Mouse (Mus musculus) spleen, adult 18-20 months (tissue): Measurements from ENCODE around the gene Olfr1048.
"Not testable (repeated sequence)": the region's sequence is repeated elsewhere in the genome, so short reads cannot be mapped to it uniquely, and the experiment has no call there.

Experiments used
- DNase-seq, 2 experiments: peaks; one replicate each; pipeline ENCODE4 v3.0.0; 2022; ENCODE audit warnings: mixed read lengths in 2 of 2

Olfr1048 gene

DNA sequence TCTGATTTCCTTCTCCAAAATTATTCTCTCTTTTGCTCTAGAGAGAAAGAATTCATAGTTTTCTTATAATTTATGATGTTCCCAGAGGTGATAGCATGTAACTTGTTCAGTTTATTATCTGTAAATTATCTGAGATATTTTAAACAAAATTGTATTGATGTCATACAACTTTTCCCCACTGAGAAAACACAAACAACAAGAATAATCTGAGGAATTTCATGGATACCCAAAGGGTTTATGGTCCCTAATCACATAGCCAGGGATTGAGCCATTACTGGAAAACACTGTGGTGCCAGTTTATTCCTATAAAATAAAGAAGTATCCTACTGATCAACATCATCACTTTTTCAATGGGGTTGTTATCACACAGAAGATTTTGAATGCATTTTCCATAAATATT, at the start of gene Olfr1048:
Olfr1048 (minus strand) TSS at position 101 of the 400 bp plus-strand sequence.
- DNase-seq: no peak

DNA sequence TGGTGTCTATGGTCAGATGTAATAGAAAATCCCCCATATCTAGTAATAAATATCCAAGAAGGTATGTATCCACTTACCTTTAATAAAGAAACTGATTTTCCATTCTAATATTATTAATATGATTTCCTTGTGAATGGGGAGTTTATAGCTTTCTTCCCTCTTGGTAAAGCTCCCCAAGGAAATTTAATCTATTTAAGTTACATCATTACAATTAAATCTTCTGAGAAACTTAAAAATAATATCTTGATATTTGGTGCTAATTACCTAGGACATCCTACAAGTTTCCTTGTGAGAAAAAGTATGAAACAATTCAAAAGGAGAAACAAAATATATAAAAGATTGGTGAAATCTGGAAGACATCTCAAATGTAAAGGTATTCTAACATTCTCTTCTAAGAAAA, 38.9 kb upstream of the Olfr1048 start, which contains the start of gene Olfr1051:
Olfr1051 (minus strand) TSS at position 101 of the 400 bp plus-strand sequence.
- DNase-seq: not testable (repeated sequence)

DNA sequence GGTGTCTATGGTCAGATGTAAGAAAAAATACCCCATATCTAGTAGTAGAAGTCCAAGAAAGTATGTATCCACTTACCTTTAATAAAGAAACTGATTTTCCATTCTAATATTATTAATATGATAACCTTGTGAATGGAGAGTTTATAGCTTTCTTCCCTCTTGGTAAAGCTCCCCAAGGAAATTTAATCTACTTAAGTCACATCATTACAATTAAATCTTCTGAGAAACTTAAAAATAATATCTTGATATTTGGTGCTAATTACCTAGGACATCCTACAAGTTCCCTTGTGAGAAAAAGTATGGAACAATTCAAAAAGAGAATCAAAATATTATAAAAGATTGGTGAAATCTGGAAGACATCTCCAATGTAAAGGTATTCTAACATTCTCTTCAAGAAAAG, 18.1 kb upstream of the Olfr1048 start, which contains the start of gene Olfr1049:
Olfr1049 (minus strand) TSS at position 101 of the 400 bp plus-strand sequence.
- DNase-seq: not testable (repeated sequence)

DNA sequence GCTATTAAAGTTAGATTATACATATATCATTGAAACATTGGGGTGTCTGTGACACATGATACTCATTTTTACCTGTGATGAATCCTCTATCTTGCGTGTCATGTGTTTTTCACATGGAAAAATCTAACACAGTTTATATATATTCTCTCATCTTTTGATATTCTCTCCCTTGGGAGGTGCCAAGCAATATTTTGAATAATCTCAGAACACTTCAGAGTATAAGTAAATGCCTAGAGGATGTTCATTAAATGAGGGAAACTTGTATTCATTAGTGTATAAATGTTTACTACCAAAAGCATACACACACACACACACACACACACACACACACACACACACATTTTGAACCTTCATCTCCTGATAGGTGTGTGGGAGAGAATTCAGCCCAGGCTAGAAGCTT, 8.8 kb downstream of the Olfr1048 start, which contains the start of gene Olfr1047:
Olfr1047 (minus strand) TSS at position 101 of the 400 bp plus-strand sequence.
- no peak for DNase-seq

DNA sequence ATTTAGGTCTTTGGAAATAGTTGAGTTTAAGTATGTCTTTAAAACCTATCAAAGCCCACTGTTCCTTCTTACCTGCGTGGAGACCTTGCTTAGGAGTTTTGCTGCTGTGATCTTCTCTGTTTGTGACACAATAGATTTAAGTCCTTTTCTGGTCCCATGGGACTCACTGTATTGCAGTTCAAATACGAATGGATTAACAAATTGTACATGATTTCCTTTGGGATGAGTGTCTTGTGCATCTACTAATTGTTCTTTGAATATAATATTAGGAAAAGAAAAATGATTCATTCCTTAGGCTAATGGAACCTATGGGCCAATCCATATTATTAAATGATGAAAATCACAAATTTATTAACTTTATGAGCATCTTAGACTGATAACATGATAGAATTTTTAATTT, 20.9 kb downstream of the Olfr1048 start, which contains the start of gene Olfr1046:
Olfr1046 (minus strand) TSS at position 101 of the 400 bp plus-strand sequence.
- DNase-seq: no peak

GRCm38 (mm10) chr2:86202909-86203308, 37.2 kb downstream of the Olfr1048 start, which contains the start of gene Olfr1045:
TSS of gene Olfr1045 (minus strand) at chr2:86203009.
- DNase-seq: no peak

- DNase-seq: no peak
These were observed 44.2 kb downstream of the Olfr1048 start for GRCm38 (mm10) chr2:86195863-86196262.

DNA sequence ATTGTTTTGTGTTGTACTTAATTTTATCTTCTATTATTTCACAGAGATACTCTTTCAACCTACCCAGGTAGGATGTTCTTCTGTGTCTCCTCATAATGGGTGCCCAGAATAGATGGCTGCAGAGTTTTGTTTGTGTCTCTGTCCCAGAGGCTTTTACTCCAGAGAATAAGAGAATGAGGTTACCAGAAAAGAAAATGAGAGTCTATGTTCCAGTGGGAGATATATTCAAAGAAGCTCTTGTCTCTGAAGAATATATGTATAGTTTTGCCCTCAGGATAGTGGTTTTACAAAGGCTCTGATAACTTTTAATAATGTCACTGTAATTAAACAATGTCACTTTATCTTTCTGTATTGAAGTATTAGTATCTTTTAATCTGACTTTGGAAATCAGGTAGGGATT, 54.5 kb downstream of the Olfr1048 start, which contains the start of gene Olfr52:
Olfr52 (minus strand) TSS at position 101 of the 400 bp plus-strand sequence.
- DNase-seq: no peak
